Mouse (Mus musculus) granulocyte monocyte progenitor cell, adult 5-6 weeks (primary cell): ENCODE data around the gene Micall2. TPM values are rescaled to one million over a fixed set of nuclear protein-coding genes. Genes with fewer than 3 reads are reported as not detected.

Experiments
- ATAC-seq: replicated peaks from 2 replicates; pipeline ENCODE4 v1.8.0; 2016; ENCODE audit warnings: mild to moderate bottlenecking, moderate TSS enrichment, inconsistent platforms; ENCODE audit not compliant: poor library complexity, severe bottlenecking
- total RNA-seq, 2 experiments: library from RNA; stranded (forward) in 1 of 2; stranded (reverse) in 1 of 2; fragments of 200-712, 200-1000 nt in 1 of 2; fragments of >200 nt in 1 of 2; fragmentation: Nextera tagmentation in 1 of 2; gene quantifications; 2 replicates each; pipeline ENCODE4 v1.2.3; 2014 to 2017

Gene Micall2
- total RNA-seq, 2 experiments from 2014 or later, result 3.9 to 8.3 TPM

- ATAC-seq, result peak; percentile 94
Measured at GRCm38 (mm10) chr5:139686530-139687249, 49.4 kb downstream of the Micall2 start.

GRCm38 (mm10) chr5:139683228-139683627 is 52.9 kb downstream of the Micall2 start:
- ATAC-seq, result no peak

- no peak for ATAC-seq
Measured at GRCm38 (mm10) chr5:139682631-139682977, 53.5 kb downstream of the Micall2 start.

GRCm38 (mm10) chr5:139681832-139682630 is 54.1 kb downstream of the Micall2 start:
- no peak for ATAC-seq

GRCm38 (mm10) chr5:139675707-139675967 is 60.5 kb downstream of the Micall2 start:
- ATAC-seq, result no peak

GRCm38 (mm10) chr5:139674940-139675706 is 61.0 kb downstream of the Micall2 start:
- 0 out of 2 replicates have a peak, but pooled peaks have one; percentile 3 for ATAC-seq

GRCm38 (mm10) chr5:139669380-139669779 is 66.8 kb downstream of the Micall2 start:
- peak; percentile 25; the same call in 1 of the 2 replicates for ATAC-seq

GRCm38 (mm10) chr5:139668494-139668893 is 67.6 kb downstream of the Micall2 start:
- peak; percentile 82 for ATAC-seq

GRCm38 (mm10) chr5:139666496-139666895 is 69.6 kb downstream of the Micall2 start:
- peak; percentile 74 for ATAC-seq

GRCm38 (mm10) chr5:139665375-139665774 is 70.8 kb downstream of the Micall2 start:
- ATAC-seq, result no peak

GRCm38 (mm10) chr5:139661713-139662112 is 74.4 kb downstream of the Micall2 start:
- no peak for ATAC-seq

- ATAC-seq, result no peak
Measured at GRCm38 (mm10) chr5:139659307-139659706, 76.8 kb downstream of the Micall2 start.

GRCm38 (mm10) chr5:139658865-139659264 is 77.3 kb downstream of the Micall2 start:
- no peak for ATAC-seq

GRCm38 (mm10) chr5:139657959-139658602 is 78.1 kb downstream of the Micall2 start:
- ATAC-seq, result no peak

Other genes with a start within 250 kb of the Micall2 start
- not detected in 2 replicates for gene Uncx, start 192.8 kb downstream of the Micall2 start, total RNA-seq (2014; fragmentation: Nextera tagmentation)
- gene Uncx, start 192.8 kb downstream of the Micall2 start, total RNA-seq (2017), result not detected in 2 replicates
- gene Ints1, start 39.3 kb upstream of the Micall2 start, total RNA-seq (2014; fragmentation: Nextera tagmentation), result 85.9 and 93.1 TPM in 2 replicates
- 46.7 and 53.4 TPM in 2 replicates for gene Ints1, start 39.3 kb upstream of the Micall2 start, total RNA-seq (2017)
- gene Mafk, start 55.2 kb upstream of the Micall2 start, total RNA-seq (2014; fragmentation: Nextera tagmentation), result 12.1 and 18.5 TPM in 2 replicates
- 18.5 and 23.0 TPM in 2 replicates for gene Mafk, start 55.2 kb upstream of the Micall2 start, total RNA-seq (2017)
- gene Tmem184a, start 83.6 kb upstream of the Micall2 start, total RNA-seq (2014; fragmentation: Nextera tagmentation), result not detected in 2 replicates
- gene Tmem184a, start 83.6 kb upstream of the Micall2 start, total RNA-seq (2017), result 0.04 TPM in 1 of 2 replicates, not detected in the other
- not detected in 2 replicates for gene Gm26938, start 90.1 kb upstream of the Micall2 start, total RNA-seq (2014; fragmentation: Nextera tagmentation)
- not detected in 2 replicates for gene Gm26938, start 90.1 kb upstream of the Micall2 start, total RNA-seq (2017)
- gene Psmg3, start 90.5 kb upstream of the Micall2 start, total RNA-seq (2014; fragmentation: Nextera tagmentation), result 79.1 and 83.9 TPM in 2 replicates
- gene Psmg3, start 90.5 kb upstream of the Micall2 start, total RNA-seq (2017), result 25.7 and 30.3 TPM in 2 replicates
- gene Elfn1, start 171.6 kb upstream of the Micall2 start, total RNA-seq (2014; fragmentation: Nextera tagmentation), result not detected in 2 replicates
- gene Elfn1, start 171.6 kb upstream of the Micall2 start, total RNA-seq (2017), result not detected in 2 replicates